Mouse (Mus musculus): Measurements from ENCODE around the gene Necab2.

Gene Necab2

DNA sequence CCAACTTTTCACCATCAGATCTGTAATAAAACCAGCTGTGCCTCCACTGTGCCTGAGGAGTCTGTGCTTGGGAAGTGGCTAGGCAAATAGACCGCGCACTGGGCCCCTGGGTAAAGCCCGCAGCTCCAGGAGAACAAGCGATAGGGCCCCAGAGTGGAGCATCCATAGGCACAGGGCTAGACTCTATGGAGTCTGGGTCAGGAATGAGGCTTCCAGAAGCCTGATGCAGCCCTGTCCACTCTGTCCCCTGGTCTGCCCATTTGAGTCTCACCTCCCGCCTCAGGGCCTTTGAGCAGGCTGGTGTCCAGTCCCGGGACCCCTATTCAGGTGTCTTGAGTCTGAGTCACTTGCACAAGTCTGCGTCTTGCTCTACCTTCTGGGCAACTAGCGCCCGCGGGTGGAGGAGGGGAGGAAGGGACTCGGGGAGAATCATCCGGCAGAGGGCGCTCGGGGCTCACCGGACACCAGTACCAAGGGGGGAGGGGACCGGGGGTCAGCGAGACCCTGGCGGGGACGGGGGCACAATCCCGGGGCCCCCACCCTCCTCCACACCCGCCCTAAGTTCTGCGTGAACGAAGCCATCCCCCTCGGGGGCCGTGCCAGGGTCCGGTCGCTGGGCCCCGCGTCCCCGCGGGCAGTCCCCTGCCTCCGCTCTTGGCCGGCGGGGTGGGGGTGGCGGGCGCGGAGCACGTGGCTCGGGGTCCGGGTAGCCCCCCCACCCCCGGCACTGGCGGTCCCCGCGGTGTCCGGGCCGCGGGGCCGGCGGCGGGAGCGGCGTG, at the start of gene Necab2:
Gene Necab2, plus strand, starts transcription at position 509 of the 779 bp plus-strand sequence.
- peak; percentile 67 for DNase-seq

DNA sequence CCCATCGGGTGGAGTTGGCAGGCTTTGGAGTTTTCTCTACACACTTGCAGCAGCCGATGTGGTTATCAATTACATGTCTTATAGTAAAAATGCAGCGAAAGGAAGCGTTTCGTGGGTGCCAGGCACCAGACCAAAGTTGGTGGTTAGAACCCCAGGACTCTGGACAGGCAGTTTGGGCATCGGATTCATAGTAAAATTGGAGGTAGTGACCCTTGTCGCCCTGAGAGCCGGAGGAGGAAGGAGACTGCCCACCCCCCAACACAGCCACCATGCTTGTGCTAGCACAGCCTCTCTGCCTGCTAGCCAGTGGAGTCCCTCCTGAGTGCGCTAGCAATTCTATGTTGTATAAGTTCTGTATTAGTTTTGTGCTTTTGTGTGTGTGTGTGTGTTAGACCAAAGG, 48.0 kb upstream of the Necab2 start:
- DNase-seq, result no peak

DNA sequence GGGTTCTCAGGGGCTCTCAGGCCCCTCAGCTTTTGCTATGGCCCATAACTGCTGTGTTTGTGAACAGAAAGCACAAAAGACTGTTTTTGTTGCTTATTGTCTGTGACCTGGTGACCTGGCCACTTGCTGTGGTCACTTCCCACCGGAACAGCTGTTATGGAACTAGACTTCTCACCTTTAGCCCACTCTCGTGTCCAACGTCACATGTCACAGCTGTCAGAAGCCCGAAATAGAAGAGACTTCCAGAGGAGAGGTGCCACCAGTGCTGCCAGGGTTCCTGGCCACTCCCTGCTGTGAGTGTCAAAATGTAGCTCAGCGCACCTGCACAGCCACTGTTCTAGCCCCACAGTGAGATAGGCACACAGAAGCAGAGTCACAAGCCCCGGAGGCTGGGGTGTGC, 47.3 kb upstream of the Necab2 start:
- no peak for DNase-seq

DNA sequence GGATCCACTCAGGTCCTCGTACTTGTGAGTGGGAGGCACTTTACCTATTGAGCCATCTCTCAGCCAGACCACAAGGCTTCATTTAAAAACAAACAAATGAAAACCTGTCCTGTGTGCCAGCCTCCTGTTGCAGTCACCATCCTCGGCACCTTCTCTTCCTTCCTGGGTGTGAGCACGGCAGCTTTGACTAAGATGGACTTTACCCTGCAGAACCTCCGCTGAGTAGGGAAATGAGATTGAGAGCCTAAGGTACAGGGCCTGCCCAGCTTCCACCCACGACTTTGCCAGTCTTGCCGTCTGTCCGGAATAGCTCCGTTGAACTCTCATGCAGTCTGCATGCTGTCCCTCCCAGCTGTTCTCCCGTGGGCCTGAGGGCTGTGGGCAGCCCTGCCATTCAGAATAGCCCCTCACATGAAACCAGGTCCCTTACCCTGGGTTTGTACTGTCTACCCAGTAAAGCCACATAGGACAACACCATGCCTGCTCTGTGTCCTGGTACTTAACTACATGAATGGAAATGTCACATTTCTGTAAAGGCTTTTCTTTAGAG, 46.3 kb upstream of the Necab2 start:
- DNase-seq, result no peak

DNA sequence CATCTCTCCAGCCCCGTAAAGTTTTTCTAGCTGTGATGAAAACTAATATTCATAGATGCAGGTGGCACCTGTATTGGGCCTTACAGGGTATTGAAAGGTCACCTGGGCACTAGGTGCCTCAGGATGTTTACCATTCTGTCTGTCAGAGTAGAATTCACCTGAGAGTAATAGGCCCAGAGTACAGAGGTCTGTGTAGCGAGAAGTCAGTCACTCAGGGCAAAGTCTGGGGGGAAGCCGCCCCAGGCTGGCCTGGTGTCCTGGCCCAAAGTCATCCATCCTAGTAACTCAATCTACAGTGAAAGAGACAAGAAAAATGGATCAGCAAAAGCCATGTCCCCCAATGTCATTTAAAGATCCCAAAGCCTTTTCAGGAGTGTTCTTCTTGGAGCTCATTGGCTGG, 45.6 kb upstream of the Necab2 start:
- DNase-seq, result no peak

DNA sequence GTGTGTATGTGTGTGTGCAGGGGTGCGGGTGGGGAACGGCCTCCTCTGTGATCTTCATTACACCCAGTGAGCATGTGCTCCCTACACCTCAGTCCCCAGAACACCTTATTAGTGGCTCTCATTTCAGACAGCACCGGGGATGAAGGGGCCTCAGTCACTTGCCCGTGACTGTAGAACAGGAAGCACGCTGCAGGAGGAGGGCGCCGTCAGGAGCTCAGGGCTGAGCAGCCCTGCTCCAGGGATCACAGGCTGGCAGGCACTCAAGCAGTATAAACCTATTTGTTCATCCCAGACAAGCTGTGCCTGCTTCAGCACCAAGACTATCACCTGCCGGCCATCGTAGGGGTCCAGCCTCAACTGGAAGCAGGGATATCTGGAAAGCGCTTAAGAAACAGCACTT, 42.6 kb upstream of the Necab2 start:
- DNase-seq, result no peak

DNA sequence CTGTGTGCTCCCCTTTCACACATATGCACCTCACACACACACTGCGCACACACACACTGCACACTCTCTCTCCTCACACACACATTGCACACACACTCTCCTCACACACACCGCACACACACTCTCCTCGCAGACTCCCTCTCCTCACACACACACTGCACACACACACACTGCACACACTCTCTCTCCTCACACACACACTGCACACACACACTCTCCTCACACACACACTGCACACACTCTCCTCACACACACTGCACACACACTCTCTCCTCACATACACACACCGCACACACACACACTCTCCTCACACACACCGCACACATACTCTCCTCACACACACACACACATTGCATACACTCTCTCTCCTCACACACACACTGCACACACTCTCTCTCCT, 41.9 kb upstream of the Necab2 start:
- no peak for DNase-seq

DNA sequence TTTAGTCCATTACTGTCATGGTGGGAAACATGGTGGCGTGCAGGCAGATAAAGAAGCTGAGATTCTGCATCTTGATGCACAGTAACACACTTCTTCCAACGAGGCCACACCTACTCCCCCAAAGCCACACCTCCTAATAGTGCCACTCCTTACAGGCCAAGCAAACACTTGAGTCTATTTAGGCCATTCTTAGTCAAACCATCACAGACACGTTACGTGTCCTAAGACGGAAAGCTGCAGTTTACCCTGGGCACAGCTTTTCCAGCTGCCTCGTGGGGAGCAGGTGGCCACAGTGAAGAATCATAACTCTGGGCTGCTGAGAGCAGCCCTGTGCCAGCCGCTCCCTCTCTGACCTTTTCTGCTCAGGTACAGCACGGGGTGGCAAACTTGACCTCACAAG, 38.2 kb upstream of the Necab2 start:
- DNase-seq, result no peak

DNA sequence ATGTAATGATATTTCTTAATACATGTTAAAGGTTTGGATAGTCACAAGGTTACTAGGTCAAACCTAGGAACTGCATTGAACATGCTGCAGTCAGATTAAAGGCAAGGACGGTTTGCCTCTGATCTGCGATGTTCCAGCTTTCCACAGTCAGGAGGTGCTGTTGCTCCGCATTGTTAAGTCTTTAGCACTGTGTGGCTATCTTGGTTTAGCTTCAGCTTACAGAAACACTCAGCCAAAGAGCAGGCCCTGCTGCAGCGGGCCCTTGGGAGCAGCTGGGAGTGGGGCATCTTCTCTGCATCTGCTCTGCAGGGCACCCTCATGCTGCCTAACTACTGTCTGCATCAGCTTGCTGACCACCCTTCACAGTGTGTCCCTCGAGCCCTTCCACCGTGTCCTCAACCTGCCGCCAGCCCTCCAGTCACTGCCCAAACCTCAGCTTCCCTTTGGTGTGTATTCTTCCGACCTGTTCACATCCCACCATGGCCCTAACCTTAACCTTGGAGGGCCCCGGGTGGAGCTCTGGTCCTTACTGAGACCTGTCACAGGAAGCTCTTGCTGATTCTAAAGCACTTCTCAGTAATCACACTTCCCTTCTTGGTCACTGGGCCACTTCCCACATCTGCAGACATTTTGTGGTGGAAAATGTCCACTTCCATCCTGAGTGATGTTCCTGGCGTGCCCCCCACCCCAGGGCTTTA, 34.3 kb upstream of the Necab2 start:
- DNase-seq, result no peak

DNA sequence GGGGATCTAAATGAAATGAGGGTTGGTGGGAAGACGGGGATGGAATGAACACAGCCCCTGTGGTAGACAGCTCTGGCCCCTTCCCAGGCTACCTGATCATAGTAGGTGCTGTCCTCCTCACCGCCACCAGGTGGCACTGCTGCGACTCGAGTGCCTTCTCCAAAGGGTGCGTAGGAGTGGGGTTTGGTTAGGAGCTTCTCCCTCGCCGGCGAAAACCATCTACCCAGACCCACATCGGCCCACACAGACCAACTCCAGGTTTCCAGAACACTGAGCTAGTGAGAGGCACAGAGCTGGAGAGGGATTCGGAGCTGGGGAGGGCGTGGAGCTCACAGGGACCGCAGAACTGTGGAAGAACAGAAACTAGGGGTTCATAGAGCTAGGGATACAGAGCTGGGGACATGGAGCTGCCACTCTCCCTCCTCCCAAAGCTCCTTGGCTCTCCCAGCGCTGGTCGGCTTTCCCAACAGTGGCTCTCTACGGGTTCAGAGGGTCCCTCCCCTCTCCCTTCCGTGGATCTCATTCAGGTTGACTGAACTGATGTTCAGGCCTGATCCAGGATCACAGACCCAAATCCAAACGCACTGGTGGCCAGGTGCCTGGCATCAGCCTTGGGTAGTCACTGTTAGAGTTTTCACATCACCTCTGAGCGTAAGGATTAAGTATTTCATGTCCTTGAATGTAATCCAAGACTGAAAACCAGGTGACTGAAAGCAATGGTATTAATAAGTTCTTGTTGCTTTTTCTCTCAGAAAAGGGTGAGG, 33.6 kb upstream of the Necab2 start:
- peak; percentile 73 for DNase-seq

DNA sequence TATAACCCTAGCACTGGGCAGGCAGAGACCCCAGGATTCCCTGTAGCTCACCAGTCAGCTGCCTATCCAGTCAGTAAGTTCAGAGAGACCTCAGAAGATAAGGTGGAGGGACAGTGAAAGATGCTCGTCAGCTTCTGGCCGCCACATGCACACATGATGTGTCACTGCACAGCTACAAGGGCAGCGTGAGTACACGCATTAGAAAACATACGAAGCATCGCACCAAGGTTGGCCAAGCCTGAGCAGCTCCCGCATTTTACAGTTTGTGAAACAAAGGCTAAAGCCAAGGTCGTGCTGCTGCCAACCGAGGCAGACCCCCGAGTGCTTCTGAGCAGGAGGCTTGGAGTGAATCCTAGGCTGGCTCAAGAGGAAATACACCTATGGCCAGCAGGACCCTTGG, 32.9 kb upstream of the Necab2 start:
- DNase-seq, result no peak

DNA sequence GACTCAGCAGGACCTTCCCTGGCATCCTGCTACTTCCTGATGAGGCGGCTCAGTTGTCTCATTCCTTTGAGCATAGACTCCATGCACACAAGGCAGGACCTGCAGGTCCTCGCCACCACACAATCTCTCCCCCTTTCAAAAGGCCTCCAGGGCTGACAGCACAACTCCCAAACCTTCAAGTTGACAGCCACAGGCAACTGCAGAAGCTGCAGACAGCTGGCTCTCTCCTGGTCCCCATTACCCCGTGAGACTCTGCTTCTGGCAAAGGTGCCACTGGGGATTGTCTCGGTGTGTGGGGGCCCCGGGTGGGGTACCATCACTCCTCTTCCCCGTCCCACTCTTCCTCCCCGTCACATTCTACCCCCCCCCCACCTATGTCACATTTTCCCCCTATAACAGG, 26.2 kb upstream of the Necab2 start:
- DNase-seq, result no peak

DNA sequence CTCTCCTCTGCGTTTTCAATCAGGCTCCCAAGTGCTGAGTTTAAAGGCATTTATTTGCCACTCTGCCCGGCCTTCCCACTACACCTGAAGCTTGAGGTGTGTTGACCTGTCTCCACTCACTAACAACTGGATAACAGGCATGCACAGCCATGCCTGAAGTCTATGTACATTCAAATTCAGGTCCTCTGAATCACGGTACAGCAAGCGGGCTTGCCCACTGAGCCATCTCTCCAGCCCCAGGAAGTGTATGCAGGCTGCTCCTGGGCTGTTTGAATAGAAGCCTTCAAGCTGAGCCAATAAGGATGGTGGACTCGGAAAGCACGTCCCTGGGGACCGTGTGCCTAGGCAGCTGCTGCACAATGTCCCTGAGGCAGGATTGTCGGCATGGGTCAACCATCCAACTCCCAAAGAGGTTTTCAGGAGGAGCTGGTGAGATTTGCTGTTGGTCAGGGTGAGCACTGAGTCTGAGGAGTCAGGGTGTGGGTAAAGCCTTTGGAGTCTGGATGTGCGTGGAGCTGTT, 24.9 kb upstream of the Necab2 start:
- no peak for DNase-seq

DNA sequence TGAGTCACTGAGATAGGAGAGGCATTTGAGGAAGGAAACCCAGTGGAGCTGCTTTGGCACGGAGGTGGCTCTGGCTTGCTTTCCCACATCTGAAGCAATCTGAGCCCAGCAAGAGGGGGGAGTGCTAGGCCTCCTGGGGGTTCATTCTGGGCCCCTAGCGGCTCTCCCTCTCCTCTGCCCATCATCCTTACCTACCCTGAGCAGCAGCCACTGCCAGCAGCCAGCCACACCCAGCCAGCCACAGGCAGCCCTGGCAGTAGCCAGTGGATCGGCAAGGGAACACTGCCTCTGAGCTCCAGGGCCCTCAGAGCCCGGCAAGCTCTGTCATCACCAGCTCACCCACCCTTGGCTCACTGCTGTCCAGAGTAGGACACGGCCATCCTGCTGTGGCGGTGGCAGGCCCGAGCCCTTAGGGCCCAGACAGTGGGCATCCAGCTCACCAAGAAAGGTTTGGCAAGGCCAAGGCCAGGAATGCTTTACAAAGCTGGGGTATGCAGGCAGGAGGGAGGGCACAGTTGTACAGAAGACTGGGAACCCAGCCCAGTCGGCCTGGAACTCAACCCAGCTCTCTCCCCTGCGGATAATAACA, 24.3 kb upstream of the Necab2 start:
- no peak for DNase-seq

DNA sequence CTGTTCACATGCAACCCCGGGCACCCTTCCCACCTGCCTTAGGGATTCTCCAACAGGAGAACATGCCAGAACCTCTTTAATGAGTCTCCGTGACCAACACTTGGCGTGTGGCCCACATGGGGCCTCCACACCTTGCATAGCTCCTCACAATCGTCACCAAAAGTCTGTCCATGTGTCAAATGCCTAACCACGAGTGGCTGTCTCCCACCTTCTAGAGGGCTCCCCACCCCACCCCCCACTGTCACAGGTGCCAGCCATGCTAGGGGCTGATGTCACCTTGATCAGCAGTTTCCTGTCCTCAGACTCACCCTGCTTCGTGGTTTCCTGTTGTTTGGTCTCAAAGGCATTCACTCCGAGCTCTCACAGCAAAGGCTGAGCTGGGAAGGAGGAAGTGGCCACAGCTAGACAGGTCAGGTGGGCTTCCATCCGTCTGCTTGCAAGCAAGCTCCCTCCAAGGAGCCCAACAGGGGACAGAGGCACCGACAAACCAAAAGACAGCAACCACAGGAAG, 22.8 kb upstream of the Necab2 start:
- no peak for DNase-seq

DNA sequence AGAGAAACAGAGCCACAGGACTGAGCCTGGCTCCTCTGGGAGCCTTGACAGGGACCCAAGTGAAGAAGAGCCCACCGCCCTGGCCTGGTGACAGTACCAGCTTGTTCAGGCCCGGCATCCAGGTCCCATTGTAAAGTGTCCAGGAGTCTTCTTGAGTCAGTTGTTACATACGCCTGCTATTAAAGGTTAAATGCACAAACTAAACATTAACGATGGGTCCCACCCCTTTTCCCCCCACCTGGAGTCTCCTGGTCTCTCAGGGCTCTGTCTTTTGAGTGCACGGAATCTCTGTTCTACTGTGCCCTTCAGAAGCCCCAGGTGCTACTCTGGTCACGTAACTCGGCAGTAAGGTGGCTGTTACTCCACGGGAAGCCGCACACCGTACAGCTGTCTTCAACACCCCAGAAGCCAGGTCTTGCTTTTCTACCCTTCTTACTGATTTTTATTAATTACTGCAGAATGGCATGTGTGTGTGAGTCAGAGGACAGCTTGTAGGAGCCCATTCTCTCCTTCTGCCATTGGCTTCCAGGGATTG, 22.3 kb upstream of the Necab2 start:
- no peak for DNase-seq

DNA sequence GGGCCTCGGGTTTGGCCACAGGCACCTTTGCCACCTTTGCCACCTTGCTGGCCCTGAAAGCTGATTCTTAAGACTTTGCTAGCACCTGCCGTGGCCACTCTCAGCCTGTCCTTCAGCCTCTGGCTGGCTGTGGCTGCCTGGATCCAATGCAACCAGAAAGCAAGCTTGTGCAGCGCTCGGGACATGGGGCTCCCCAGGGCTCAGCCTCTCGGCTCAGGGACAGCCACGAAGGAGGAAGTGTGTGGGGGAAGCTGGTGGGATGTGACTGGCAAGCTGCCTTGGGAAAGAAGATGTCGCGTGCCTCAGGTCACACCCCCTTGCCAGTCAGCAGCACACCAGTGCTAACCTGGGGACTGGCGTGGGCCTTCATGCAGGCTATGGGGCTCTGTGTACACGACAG, 21.8 kb upstream of the Necab2 start:
- DNase-seq, result no peak

DNA sequence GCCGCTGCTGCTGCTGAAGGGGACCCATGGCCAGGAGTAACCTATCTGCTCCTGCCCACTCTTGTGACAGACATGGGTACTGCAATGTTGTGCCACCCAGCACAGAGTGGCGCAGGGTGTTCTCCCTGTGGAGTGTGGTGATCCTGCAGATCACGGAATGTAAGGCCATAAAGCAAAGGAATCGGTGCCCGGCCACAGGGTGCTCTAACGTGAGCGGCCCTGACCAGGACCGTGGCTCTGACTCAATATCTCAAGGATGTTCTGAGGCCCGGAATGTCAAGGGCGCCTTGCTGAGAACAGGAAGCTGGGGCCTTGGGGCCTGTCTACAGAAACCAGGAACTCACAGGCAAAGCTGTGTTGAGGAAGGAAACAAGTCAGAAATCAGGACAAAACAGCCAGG, 21.0 kb upstream of the Necab2 start:
- no peak for DNase-seq

DNA sequence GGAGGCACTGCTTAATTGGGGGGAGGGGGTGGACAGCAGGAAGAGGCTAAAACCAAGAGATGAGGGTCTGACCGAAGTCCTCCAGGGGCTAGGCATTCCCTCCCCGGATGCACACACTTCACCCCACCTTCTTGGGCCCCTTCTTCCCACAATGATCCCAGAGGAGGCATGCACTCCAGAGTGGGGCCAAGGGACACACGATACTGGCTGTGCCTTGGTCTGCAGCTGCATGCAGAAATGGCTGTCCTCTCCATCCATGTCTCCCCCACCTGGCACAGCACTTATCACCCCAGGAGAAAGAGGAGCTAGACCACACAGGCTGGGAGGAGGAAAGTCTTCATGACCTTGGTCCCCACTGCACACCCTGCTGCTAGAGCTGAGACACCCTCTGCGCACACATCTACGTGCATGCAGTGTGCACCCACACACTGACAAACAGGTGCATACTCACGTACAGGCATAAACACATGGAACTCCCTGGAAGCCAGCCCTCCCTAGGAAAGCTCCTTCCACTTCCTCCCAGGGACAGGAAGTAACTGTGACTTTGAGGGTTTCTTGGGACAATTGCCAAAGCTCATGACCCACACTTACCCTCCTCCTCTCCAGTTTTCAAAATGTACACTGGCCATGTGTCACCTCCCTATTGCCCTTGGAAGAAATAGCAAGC, 20.3 kb upstream of the Necab2 start:
- no peak for DNase-seq

DNA sequence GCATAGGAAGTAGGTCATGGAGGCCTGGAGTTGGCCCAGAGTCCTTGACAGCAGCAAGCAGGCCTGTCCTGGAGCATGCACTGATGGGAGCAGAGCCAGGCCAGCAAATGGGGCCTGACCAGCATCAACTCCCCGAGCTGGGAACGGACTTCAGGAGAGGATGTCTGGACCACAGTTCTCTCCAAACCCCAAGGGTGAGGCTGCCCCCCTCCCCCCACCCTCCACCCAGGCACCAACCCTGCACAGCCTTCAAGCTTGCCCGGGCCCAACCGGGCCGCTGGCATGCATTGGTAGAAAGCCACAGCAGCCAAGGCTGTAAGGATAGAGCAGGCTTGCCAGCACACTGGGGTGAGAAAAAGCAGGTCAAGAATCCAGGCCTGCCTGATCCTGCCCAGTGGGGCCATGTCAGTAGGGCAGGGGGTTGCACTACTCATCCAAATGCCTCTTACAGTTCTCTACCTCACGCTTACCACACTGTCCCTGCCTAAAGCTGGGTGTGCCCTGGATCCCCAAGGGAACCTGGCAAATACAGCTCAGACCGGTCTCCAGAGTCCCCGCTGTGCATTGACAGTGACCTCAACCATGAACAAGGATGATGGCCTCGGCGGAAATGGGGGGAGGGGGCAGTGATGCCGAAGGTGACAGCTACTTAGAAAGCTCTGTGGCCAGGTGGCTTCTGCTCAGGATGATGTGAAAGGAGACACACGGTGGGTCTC, 18.7 kb upstream of the Necab2 start:
- DNase-seq, result no peak

DNA sequence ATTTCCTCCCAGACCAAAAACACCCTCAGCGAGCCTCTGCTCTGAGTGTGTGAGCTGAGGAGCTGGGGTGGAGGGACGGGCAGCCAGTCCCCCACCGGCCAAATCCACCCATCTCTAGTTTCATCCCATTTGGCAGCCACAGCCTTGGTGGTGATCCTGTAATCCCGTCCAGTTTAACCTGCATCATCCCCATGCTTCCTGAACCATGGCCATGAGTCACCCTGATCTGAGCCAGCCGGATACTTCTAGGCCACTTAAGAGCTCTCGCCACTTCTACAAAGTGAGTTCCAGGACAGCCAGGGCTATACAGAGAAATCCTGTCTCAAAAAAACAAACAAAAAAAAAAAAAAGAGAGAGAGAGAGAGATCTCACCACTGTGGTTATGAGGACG, 18.2 kb upstream of the Necab2 start:
- no peak for DNase-seq
